In the genomic region with DNA sequence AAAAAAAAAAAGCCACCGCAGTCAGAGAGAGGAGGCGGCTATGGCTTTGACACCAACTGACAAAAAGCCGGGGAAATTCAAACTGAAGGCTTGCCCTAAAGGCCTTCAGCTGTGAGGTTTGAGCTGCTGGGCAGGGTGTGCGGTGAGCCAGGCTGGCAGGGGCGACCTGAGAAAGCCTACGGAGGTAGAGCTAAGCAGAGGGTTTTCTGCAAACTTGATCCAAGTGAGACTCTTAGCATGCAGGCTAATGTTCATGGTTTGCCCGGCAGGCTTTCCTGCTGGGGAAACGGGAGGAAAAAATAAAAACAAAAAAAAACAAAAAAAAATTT, we compare ENCODE assay signal across 8 mouse cellular contexts.
DNase-seq lines count a peak whose midpoint lies in the region; TF ChIP-seq lines count a peak whose summit lies in the region.

No protein-coding gene starts in this region.

- no peak overlapping the region for H3K27ac ChIP-seq in kidney, adult 2 months (ENCODE audit: insufficient read depth, low read depth, low read length)
- H3K27ac ChIP-seq in embryonic facial prominence, embryonic 10.5 days (replicated peaks), result peak overlapping the region; percentile 68

- no peaks in the 10 kb centered on the region for H3K27me3 ChIP-seq in kidney, adult 2 months (replicated peaks; ENCODE audit: control insufficient read depth, insufficient read depth, low read length)
- no peaks in the 10 kb centered on the region for H3K27me3 ChIP-seq in embryonic facial prominence, embryonic 10.5 days (replicated peaks; ENCODE audit: low read depth, poor library complexity, severe bottlenecking)

- DNase-seq in kidney, adult 2 months, result no peak
- DNase-seq in kidney, adult 8-10 months, result no peak
- peak; percentile 46 for DNase-seq in embryonic facial prominence, embryonic 10.5 days (ENCODE audit: low spot score)
- DNase-seq in forelimb bud, embryonic 11.5 days (ENCODE audit: low read depth, low spot score), result peak; percentile 66
- DNase-seq in mesoderm, embryonic 11.5 days (ENCODE audit: low read depth, low spot score), result peak; percentile 31
- no peak for DNase-seq in right cerebral cortex, postnatal 4 days
- DNase-seq in testis, postnatal 14 days (ENCODE audit: low spot score), result no peak
- DNase-seq in frontal cortex, postnatal 25 days (ENCODE audit: low spot score in 2 of 2), result no peak

- WGBS in kidney, adult 2 months, result 24% methylated on average over 8 of the region's 8 CpGs
- 35% methylated on average over 8 of the region's 8 CpGs for WGBS in embryonic facial prominence, embryonic 10.5 days

- no peaks in the 10 kb centered on the region for H3K36me3 ChIP-seq in kidney, adult 2 months (ENCODE audit: control insufficient read depth, insufficient read depth, low read length)
- H3K36me3 ChIP-seq in embryonic facial prominence, embryonic 10.5 days (replicated peaks), result no peaks in the 10 kb centered on the region

- TF ChIP-seq CTCF in kidney, adult 2 months (conservative IDR thresholded peaks at IDR 0.05; ENCODE audit: insufficient read depth, insufficient read length, low read depth, low read length), result no peak

- H3K4me3 ChIP-seq in kidney, adult 2 months (ENCODE audit: insufficient read depth, low read depth, low read length), result peak overlapping the region; percentile 47
- H3K4me3 ChIP-seq in embryonic facial prominence, embryonic 10.5 days, result peak overlapping the region; percentile 28

- TF ChIP-seq POLR2A in kidney, adult 2 months (IDR thresholded peaks at IDR 0.05; ENCODE audit: low read depth, low read length), result no peak

- no peaks in the 10 kb centered on the region for H3K9me3 ChIP-seq in embryonic facial prominence, embryonic 10.5 days

- H3K4me1 ChIP-seq in kidney, adult 2 months (ENCODE audit: control insufficient read depth, insufficient read depth, low read length), result no peaks in the 10 kb centered on the region
- H3K4me1 ChIP-seq in embryonic facial prominence, embryonic 10.5 days, result peaks cover 18% of the 10 kb centered on the region

Comparison
In these comparisons a context has a peak if more than half of its experiments do, and no peak if none do; other contexts are left out.
1. DNase-seq: peak in embryonic facial prominence, embryonic 10.5 days (single experiment), forelimb bud, embryonic 11.5 days (single experiment) and mesoderm, embryonic 11.5 days (single experiment); none in kidney, adult 2 months (single experiment), kidney, adult 8-10 months (0 of 2), right cerebral cortex, postnatal 4 days (single experiment), testis, postnatal 14 days (single experiment) and frontal cortex, postnatal 25 days (0 of 2).